Mouse (Mus musculus) stomach, postnatal 0 days (tissue): Measurements from ENCODE around the gene Amer1.

Experiments used
- CTCF ChIP-seq: IDR thresholded peaks from 2 replicates; pipeline ENCODE4 v1.5.1; 2016; ENCODE audit warnings: antibody characterized with exemption, low read depth, mild to moderate bottlenecking, moderate library complexity
- EP300 ChIP-seq: optimal IDR thresholded peaks from 2 replicates; pipeline ENCODE3; 2016; ENCODE audit warnings: antibody characterized with exemption

GRCm38 (mm10) chrX:95445141-95445540, 469 bp upstream of the Amer1 start:
- TF ChIP-seq EP300 (no peak), CTCF (no peak)
